Mouse (Mus musculus) forebrain, embryonic 14.5 days (tissue): ENCODE data around the gene Thpo. TPM values are rescaled to one million over a fixed set of nuclear protein-coding genes. Genes with fewer than 3 reads are reported as not detected.

Experiments
- ATAC-seq: fragments of 200-750 bp; cut with Nextera tagmentation; 2 replicates; pipeline ENCODE4 v1.8.0; 2017; ENCODE audit warnings: mild to moderate bottlenecking, moderate library complexity
- DNase-seq: peaks from one replicate; pipeline ENCODE4 v3.0.0-alpha.2; 2015; ENCODE audit warnings: low spot score
- H3K27ac ChIP-seq: fragments of 300-500 bp; sonication (generic); 2 replicates; pipeline ENCODE4 v1.5.1; 2014; ENCODE audit warnings: low read depth, mild to moderate bottlenecking, control low read depth, low read length, moderate library complexity
- H3K27me3 ChIP-seq: fragments of 300-500 bp; sonication (generic); replicated peaks from 2 replicates; pipeline ENCODE4 v1.6.1; 2014; ENCODE audit warnings: low read length, control low read depth, mixed read lengths; ENCODE audit not compliant: control insufficient read depth, insufficient read depth
- H3K36me3 ChIP-seq: fragments of 300-500 bp; sonication (generic); 2 replicates; pipeline ENCODE4 v1.6.1; 2014; ENCODE audit warnings: low read length, control low read depth; ENCODE audit not compliant: control insufficient read depth, insufficient read depth
- H3K4me1 ChIP-seq: fragments of 300-500 bp; sonication (generic); 2 replicates; pipeline ENCODE4 v1.6.1; 2014; ENCODE audit warnings: antibody characterized with exemption, low read length, control low read depth; ENCODE audit not compliant: control insufficient read depth, insufficient read depth
- H3K4me2 ChIP-seq: fragments of 300-500 bp; sonication (generic); 2 replicates; pipeline ENCODE4 v1.6.1; 2014; ENCODE audit warnings: mild to moderate bottlenecking, control low read depth, low read length
- H3K4me3 ChIP-seq: fragments of 300-500 bp; sonication (generic); 2 replicates; pipeline ENCODE4 v1.5.1; 2014; ENCODE audit warnings: low read depth, low read length, control low read depth
- H3K9ac ChIP-seq: fragments of 300-500 bp; sonication (generic); 2 replicates; pipeline ENCODE4 v1.6.1; 2014; ENCODE audit warnings: mild to moderate bottlenecking, low read length, control low read depth, moderate library complexity
- H3K9me3 ChIP-seq: fragments of 300-500 bp; sonication (generic); replicated peaks from 2 replicates; pipeline ENCODE4 v1.6.1; 2016; ENCODE audit warnings: low read length, control low read depth, mixed read lengths; ENCODE audit not compliant: control insufficient read depth
- WGBS: fragments of 180-500 bp; shearing (Covaris S2); extraction: QIAGEN DNeasy Blood & Tissue Kit; methylation state at CpG from one replicate; pipeline ENCODE4 v1.1.7; 2014; 5-methylcytosine and 5-hydroxymethylcytosine counted together
- polyA plus RNA-seq: library from polyadenylated mRNA; unstranded; fragments of >200 nt; fragmentation: Nextera tagmentation; extraction: Ambion mirVana; gene quantifications from 2 replicates; pipeline ENCODE4 v1.2.1, GENCODE M21; 2014

The Thpo gene
- polyA plus RNA-seq, 1 experiment from 2014 or later: 0.25 TPM

- WGBS: 68% methylated on average over 8 of the region's 8 CpGs
- no peak for DNase-seq
- Histone ChIP-seq H3K4me2 (no peak overlapping the region), H3K27ac (no peak overlapping the region), H3K4me1 (no peaks in the 10 kb centered on the region; the same call in 1 of the 2 replicates), H3K36me3 (no peaks in the 10 kb centered on the region), H3K4me3 (no peak overlapping the region), H3K9me3 (no peaks in the 10 kb centered on the region), H3K27me3 (no peaks in the 10 kb centered on the region), H3K9ac (no peak overlapping the region)
- no peak for ATAC-seq
These were observed 16.2 kb upstream of the Thpo start for GRCm38 (mm10) chr16:20750518-20750917.

- Histone ChIP-seq H3K27me3 (no peaks in the 10 kb centered on the region), H3K36me3 (no peaks in the 10 kb centered on the region), H3K4me2 (no peak overlapping the region), H3K4me3 (no peak overlapping the region), H3K9ac (no peak overlapping the region), H3K27ac (no peak overlapping the region), H3K4me1 (no peaks in the 10 kb centered on the region; the same call in 1 of the 2 replicates), H3K9me3 (no peaks in the 10 kb centered on the region)
- DNase-seq: peak; percentile 91
- peak; percentile 94 for ATAC-seq
- WGBS: 44% methylated on average over 6 of the region's 6 CpGs
These were observed 12.3 kb upstream of the Thpo start for GRCm38 (mm10) chr16:20746641-20747040.

- ATAC-seq (no peak), DNase-seq (no peak)
- Histone ChIP-seq H3K9me3 (no peaks in the 10 kb centered on the region), H3K4me3 (no peak overlapping the region), H3K9ac (no peak overlapping the region), H3K36me3 (0 out of 2 replicates have a peak, but pooled peaks cover 3% of the 10 kb centered on the region), H3K4me2 (no peak overlapping the region), H3K27me3 (peaks cover 8% of the 10 kb centered on the region), H3K27ac (no peak overlapping the region), H3K4me1 (no peaks in the 10 kb centered on the region)
- 91% methylated on average over 9 of the region's 9 CpGs for WGBS
These were observed 5.5 kb upstream of the Thpo start for GRCm38 (mm10) chr16:20739845-20740244.

GRCm38 (mm10) chr16:20736823-20737222 is 2.5 kb upstream of the Thpo start:
- no peak overlapping the region for H3K4me2 ChIP-seq
- WGBS: 88% methylated on average over 5 of the region's 5 CpGs
- H3K9me3 ChIP-seq: no peaks in the 10 kb centered on the region
- H3K4me3 ChIP-seq: no peak overlapping the region
- H3K4me1 ChIP-seq: peaks cover 7% of the 10 kb centered on the region
- ATAC-seq: no peak
- no peak overlapping the region for H3K27ac ChIP-seq
- H3K36me3 ChIP-seq: 0 out of 2 replicates have a peak, but pooled peaks cover 3% of the 10 kb centered on the region
- H3K27me3 ChIP-seq: peaks cover 21% of the 10 kb centered on the region
- no peak overlapping the region for H3K9ac ChIP-seq
- DNase-seq: no peak

- no peaks in the 10 kb centered on the region for H3K9me3 ChIP-seq
- 89% methylated on average over 7 of the region's 7 CpGs for WGBS
- 0 out of 2 replicates have a peak, but pooled peaks cover 3% of the 10 kb centered on the region for H3K36me3 ChIP-seq
- no peak overlapping the region for H3K4me2 ChIP-seq
- no peak for ATAC-seq
- H3K27ac ChIP-seq: no peak overlapping the region
- H3K4me3 ChIP-seq: no peak overlapping the region
- H3K4me1 ChIP-seq: peaks cover 7% of the 10 kb centered on the region
- peaks cover 21% of the 10 kb centered on the region for H3K27me3 ChIP-seq
- H3K9ac ChIP-seq: no peak overlapping the region
- no peak for DNase-seq
These were observed 1.9 kb upstream of the Thpo start for GRCm38 (mm10) chr16:20736168-20736567.

GRCm38 (mm10) chr16:20735651-20736050 is 1.3 kb upstream of the Thpo start:
- Histone ChIP-seq H3K4me3 (no peak overlapping the region), H3K9me3 (no peaks in the 10 kb centered on the region), H3K4me2 (no peak overlapping the region), H3K36me3 (0 out of 2 replicates have a peak, but pooled peaks cover 3% of the 10 kb centered on the region), H3K4me1 (peaks cover 7% of the 10 kb centered on the region), H3K9ac (no peak overlapping the region), H3K27me3 (peaks cover 21% of the 10 kb centered on the region), H3K27ac (no peak overlapping the region)
- DNase-seq: no peak
- ATAC-seq: no peak
- 79% methylated on average over 5 of the region's 5 CpGs for WGBS

- Histone ChIP-seq H3K9ac (peak within 1 kb of the TSS; percentile 83), H3K27me3 (peaks cover 21% of the 10 kb centered on the region), H3K9me3 (no peaks in the 10 kb centered on the region), H3K4me3 (peak within 1 kb of the TSS; percentile 63), H3K4me1 (peaks cover 7% of the 10 kb centered on the region), H3K27ac (peak within 1 kb of the TSS; percentile 55), H3K36me3 (0 out of 2 replicates have a peak, but pooled peaks cover 3% of the 10 kb centered on the region), H3K4me2 (peak within 1 kb of the TSS; percentile 98)
- under 1% methylated on average over 59 of the region's 70 CpGs for WGBS
- DNase-seq (peak; percentile 60), ATAC-seq (peak; percentile 86)
These were observed 1.2 kb downstream of the Thpo start, which contains the start of gene Chrd for GRCm38 (mm10) chr16:20732925-20733730. TSS of gene Chrd (plus strand) at chr16:20733127.

GRCm38 (mm10) chr16:20732251-20732924 is 1.9 kb downstream of the Thpo start:
- Histone ChIP-seq H3K36me3 (0 out of 2 replicates have a peak, but pooled peaks cover 3% of the 10 kb centered on the region), H3K9me3 (no peaks in the 10 kb centered on the region), H3K9ac (peak overlapping the region; percentile 83), H3K27me3 (peaks cover 21% of the 10 kb centered on the region), H3K4me2 (peak overlapping the region; percentile 98), H3K27ac (peak overlapping the region; percentile 55), H3K4me3 (peak overlapping the region; percentile 63), H3K4me1 (peaks cover 7% of the 10 kb centered on the region)
- peak; percentile 64 for ATAC-seq
- DNase-seq: peak; percentile 54
- 0% methylated on average over 29 of the region's 30 CpGs for WGBS
